Mouse (Mus musculus): ENCODE data around the gene Atp8a2. TPM values are rescaled to one million over a fixed set of nuclear protein-coding genes. Genes with fewer than 3 reads are reported as not detected.

The Atp8a2 gene
- polyA plus RNA-seq, 2 experiments: 0.70 to 1.7 TPM

DNA sequence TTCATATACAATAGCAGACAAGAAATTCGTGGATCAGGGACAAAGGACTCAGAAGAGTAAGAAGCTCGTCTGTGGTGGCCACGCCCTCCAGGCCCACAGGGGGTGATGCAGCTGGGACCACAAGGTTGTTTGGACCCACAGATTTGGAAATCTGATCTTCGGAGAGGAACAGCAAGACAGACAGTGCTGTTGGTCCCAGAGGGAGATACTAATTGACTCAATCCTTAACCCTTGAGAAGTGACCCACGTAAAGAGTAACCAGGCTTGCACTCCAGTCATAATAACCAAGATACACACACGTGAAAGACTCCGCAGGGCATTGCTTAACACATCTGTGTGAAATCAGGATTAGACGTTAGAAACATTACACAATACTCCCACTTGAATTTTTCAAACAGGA lies 605.1 kb downstream of the Atp8a2 start:
- H3K27me3 ChIP-seq (ENCODE audit: control insufficient read depth, insufficient read depth, low read length): no peaks in the 10 kb centered on the region
- H3K4me1 ChIP-seq (ENCODE audit: control insufficient read depth, insufficient read depth, low read length): peaks cover 1% of the 10 kb centered on the region
- no peaks in the 10 kb centered on the region for H3K9me3 ChIP-seq (ENCODE audit: control insufficient read depth, low read length)
- ATAC-seq (ENCODE audit: low FRiP score, low read depth) (no peak), DNase-seq (ENCODE audit: low spot score) (no peak)
- no peak overlapping the region for H3K27ac ChIP-seq (replicated peaks; ENCODE audit: low read depth, low read length)
- no peak overlapping the region for H3K9ac ChIP-seq (ENCODE audit: low read depth, low read length, severe bottlenecking)
- no peak overlapping the region for H3K4me2 ChIP-seq (replicated peaks; ENCODE audit: low read depth, low read length, severe bottlenecking)
- WGBS: 79% methylated on average over 8 of the region's 8 CpGs
- TF ChIP-seq POLR2A (IDR thresholded peaks at IDR 0.05; ENCODE audit: borderline replicate concordance, extremely low read depth, insufficient read depth, insufficient read length): no peak
- H3K4me3 ChIP-seq (replicated peaks; ENCODE audit: low read length): no peak overlapping the region
- peaks cover 48% of the 10 kb centered on the region for H3K36me3 ChIP-seq (ENCODE audit: control insufficient read depth, insufficient read depth, low read length)

- WGBS: 82% methylated on average over 1 of the region's 1 CpGs
- H3K9me3 ChIP-seq (ENCODE audit: control insufficient read depth, low read length): no peaks in the 10 kb centered on the region
- no peaks in the 10 kb centered on the region for H3K4me1 ChIP-seq (ENCODE audit: control insufficient read depth, insufficient read depth, low read length)
- no peaks in the 10 kb centered on the region for H3K27me3 ChIP-seq (ENCODE audit: control insufficient read depth, insufficient read depth, low read length)
- no peak overlapping the region for H3K4me2 ChIP-seq (replicated peaks; ENCODE audit: low read depth, low read length, severe bottlenecking)
- no peak for DNase-seq (ENCODE audit: low spot score)
- peaks cover 60% of the 10 kb centered on the region for H3K36me3 ChIP-seq (ENCODE audit: control insufficient read depth, insufficient read depth, low read length)
- no peak overlapping the region for H3K4me3 ChIP-seq (replicated peaks; ENCODE audit: low read length)
- ATAC-seq (ENCODE audit: low FRiP score, low read depth): no peak
- no peak overlapping the region for H3K27ac ChIP-seq (replicated peaks; ENCODE audit: low read depth, low read length)
- no peak overlapping the region for H3K9ac ChIP-seq (ENCODE audit: low read depth, low read length, severe bottlenecking)
- no peak for TF ChIP-seq POLR2A (IDR thresholded peaks at IDR 0.05; ENCODE audit: borderline replicate concordance, extremely low read depth, insufficient read depth, insufficient read length)
Measured at GRCm38 (mm10) chr14:59590614-59591013, 606.4 kb downstream of the Atp8a2 start.

MicroRNAs within 50 kb of the gene (microRNA counts, 519-probe panel; counts per million panel counts)
- not detected for microRNA mmu-miR-719

Small RNA genes lying within 50 kb of the gene (microRNA-seq; reads per million reads assigned to microRNA genes)
- gene Mir719: not detected

Other genes with a start within 250 kb of the Atp8a2 start
- gene Nupl1, start 54.3 kb upstream of the Atp8a2 start, polyA plus RNA-seq (2012; rRNA removed): not detected in 2 replicates
- not detected in 2 replicates for gene Nupl1, start 54.3 kb upstream of the Atp8a2 start, polyA plus RNA-seq (2014; fragmentation: Nextera tagmentation; extraction: Ambion mirVana)
- 42.3 and 43.3 TPM in 2 replicates for gene Gm49336, start 54.3 kb upstream of the Atp8a2 start, polyA plus RNA-seq (2012; rRNA removed)
- gene Gm49336, start 54.3 kb upstream of the Atp8a2 start, polyA plus RNA-seq (2014; fragmentation: Nextera tagmentation; extraction: Ambion mirVana): 49.6 and 55.5 TPM in 2 replicates
- 25.1 and 27.4 TPM in 2 replicates for gene Mtmr6, start 68.0 kb upstream of the Atp8a2 start, polyA plus RNA-seq (2012; rRNA removed)
- gene Mtmr6, start 68.0 kb upstream of the Atp8a2 start, polyA plus RNA-seq (2014; fragmentation: Nextera tagmentation; extraction: Ambion mirVana): 39.5 and 41.4 TPM in 2 replicates
- 0.87 and 0.89 TPM in 2 replicates for gene Amer2, start 176.1 kb upstream of the Atp8a2 start, polyA plus RNA-seq (2012; rRNA removed)
- gene Amer2, start 176.1 kb upstream of the Atp8a2 start, polyA plus RNA-seq (2014; fragmentation: Nextera tagmentation; extraction: Ambion mirVana): 0.58 and 1.00 TPM in 2 replicates